Mouse (Mus musculus) CD4-positive, CD25-positive, alpha-beta regulatory T cell, adult 2 months (primary cell): ENCODE data around the gene Nfia.

ENCODE experiments used
- DNase-seq: peaks from one replicate; pipeline ENCODE4 v3.0.0-alpha.2; 2012; ENCODE audit warnings: low read depth, low spot score

The Nfia gene

GRCm38 (mm10) chr4:97772641-97773040 is at the start of gene Nfia:
Nfia (plus strand) TSS chr4:97772734.
- DNase-seq = peak; percentile 59

DNA sequence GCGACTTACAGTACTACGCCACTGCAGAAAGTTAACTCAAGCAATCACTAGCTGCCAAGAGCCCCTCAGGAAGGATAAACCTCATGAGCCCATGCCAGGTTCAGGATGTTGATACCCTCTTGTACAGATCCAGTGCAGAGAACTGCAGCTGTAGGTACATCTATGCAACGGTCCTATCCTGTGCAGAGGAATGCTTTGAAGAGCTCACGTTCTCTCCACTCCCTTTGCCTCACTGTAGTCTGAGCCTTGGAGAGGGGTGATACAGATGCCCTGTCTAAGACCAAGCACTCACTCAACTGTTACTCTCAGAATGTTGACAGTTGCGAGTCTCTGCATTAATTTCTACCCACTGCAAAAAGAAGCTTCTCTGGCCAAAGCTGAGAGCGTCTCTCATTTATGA is 49.2 kb upstream of the Nfia start:
- DNase-seq = no peak

GRCm38 (mm10) chr4:97728520-97728919 is 44.0 kb upstream of the Nfia start:
- DNase-seq = no peak

- no peak for DNase-seq
These were observed 42.5 kb upstream of the Nfia start for GRCm38 (mm10) chr4:97729999-97730398.

DNA sequence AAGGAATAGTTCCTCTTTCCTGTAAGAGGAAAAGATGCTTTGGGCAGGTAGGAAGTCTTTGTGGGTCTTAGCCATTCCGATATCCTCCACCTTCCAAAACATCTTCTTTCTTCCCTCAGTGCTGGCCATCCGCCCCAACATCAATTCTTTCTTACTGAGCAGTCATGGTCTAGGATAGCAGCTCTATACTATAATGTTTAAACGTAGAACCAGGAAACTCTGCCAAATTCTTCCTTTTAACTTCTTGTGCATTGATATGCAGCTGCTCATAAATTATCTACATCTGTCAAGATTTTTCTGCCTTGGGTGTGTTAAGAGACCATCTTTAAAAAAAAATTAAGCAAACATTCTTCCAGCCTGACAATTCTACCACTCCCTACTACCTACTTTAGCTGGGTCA is 42.1 kb upstream of the Nfia start:
- DNase-seq = no peak

DNA sequence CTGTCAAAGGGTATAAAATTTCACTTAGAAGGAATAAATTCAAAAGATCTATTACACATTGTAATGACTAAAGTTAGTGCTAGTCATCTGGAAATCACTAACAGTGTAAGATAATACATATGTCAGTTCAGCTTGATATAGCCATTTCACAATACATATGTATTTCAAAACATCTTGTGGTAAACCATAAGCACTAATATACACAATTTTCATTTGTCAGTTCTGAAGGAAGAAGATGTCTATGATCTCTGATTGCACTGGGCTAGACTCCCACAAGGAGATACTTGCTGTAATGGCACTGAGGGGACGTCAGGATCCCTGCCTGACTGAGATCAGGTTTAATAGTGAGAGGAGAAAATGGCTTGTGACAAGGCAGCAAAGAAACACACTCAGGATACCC is 39.1 kb upstream of the Nfia start:
- no peak for DNase-seq

DNA sequence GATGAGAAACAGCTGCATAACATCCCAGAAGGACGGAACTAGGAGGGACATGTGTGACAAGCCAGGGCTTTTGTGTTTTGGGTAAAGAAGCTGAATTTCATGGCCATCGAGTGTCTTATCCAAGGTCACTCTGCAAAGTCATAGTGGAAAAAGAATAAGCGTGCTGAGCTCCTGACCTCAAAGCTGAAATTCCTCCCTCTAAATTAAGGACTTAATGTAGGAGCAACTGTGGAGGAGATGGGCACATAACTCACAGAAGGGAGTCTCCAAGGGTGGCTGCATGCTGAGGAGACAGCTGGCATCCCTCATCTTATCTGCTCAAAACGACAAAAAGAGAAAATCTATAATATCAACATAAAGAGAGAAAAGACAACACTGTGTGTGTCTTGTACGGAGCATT is 28.6 kb upstream of the Nfia start:
- no peak for DNase-seq

GRCm38 (mm10) chr4:97745296-97746105 is 27.0 kb upstream of the Nfia start:
- DNase-seq = peak; percentile 83

DNA sequence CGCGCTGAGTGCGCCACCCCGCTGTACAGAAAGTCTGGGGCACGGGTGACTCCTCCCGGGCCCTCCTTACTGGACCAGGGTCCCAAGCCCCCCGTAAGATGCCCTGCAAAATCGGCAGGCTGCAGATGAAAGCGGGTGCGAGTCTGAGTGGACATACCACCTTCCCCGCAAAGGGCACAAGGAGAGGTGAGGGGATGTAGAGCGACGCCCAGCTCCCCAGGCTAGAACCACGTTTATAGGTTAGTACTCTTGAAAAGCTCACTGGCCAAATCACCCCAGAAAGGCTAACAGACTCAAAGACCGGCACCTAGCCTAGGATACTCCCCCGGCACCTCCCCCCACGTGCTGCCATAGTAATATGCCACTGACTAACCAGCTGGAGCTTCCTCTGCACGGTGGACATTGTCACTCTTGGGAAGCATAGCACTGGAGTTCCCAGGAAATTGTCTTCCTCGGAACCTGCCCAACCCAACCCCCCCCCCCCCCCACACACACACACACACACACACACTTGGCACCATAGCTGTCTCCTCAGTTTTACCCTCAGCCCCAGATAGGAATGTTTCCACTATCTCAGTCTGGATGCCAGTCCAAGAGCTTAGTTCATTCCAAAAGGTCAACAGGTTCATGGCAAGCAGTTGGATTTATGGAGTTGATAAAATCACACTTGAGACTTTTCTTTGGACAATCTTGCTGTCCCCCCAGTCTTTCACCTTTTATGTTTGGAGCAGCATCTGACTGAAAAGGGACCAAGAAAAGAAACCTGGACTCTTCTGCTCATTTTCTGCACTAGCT is 26.2 kb upstream of the Nfia start:
- DNase-seq = no peak

DNA sequence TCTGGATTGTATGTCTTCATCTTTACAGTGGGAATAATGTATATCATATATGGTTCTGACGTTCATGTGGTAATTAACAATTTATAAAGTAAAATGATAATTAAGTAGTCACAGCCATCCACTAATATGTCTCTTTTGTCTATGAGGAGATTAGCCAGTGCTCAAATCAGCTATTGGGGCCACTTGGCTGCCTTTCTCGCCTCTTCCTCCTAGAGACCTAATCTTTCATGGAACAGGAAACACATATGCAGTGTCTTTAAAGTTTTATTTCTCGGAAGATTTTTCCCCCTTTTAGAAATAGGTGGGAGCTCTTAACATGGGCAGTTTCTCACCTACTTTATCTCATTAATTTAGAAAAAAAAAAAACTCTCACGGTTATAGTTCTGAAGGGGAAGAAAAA is 22.1 kb upstream of the Nfia start:
- DNase-seq = no peak

GRCm38 (mm10) chr4:97751030-97751482 is 21.5 kb upstream of the Nfia start:
- DNase-seq = peak; percentile 93

DNA sequence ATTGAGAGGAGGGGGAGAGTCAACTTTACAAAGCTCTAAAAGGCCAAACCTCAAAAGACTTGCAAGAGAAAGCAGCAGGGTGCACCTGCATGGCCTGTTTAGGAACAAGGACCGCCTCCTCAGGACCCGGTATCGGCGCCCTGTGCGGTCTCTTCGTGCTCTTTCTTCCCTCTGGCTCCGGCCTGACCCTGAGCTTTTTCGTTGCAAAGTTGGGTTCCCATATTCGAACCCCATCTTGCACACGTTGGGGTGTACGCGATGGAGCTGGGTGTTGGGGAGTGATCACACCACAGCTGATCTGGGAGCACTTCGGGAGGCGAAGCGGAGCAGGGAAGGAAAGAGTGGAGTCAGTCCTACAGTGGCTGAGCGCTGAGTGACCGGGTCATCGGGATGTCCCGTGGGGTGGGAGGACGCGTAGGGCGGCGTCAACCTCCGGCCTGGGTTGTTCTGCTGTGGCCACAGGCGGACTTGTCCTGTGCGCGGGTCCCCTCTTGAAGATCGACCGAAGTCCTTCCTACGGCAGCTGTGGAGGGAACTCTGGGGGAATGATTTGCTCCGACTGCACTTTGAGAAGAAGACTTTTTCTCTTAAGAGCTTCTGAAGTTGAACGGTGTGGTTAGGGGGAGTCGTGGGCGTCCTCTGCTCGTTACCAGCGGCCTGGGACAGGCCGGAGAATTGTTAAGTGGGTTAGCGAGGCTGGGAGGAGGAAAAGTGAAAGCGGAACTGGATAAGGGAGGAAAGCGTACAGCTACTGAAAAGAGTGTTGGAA is 20.9 kb upstream of the Nfia start:
- peak; percentile 59 for DNase-seq

- no peak for DNase-seq
These were observed 20.1 kb upstream of the Nfia start for GRCm38 (mm10) chr4:97752276-97753010.

- DNase-seq = no peak
These were observed 19.0 kb upstream of the Nfia start for GRCm38 (mm10) chr4:97753521-97753920.

- no peak for DNase-seq
These were observed 18.3 kb upstream of the Nfia start for GRCm38 (mm10) chr4:97754241-97754640.

DNA sequence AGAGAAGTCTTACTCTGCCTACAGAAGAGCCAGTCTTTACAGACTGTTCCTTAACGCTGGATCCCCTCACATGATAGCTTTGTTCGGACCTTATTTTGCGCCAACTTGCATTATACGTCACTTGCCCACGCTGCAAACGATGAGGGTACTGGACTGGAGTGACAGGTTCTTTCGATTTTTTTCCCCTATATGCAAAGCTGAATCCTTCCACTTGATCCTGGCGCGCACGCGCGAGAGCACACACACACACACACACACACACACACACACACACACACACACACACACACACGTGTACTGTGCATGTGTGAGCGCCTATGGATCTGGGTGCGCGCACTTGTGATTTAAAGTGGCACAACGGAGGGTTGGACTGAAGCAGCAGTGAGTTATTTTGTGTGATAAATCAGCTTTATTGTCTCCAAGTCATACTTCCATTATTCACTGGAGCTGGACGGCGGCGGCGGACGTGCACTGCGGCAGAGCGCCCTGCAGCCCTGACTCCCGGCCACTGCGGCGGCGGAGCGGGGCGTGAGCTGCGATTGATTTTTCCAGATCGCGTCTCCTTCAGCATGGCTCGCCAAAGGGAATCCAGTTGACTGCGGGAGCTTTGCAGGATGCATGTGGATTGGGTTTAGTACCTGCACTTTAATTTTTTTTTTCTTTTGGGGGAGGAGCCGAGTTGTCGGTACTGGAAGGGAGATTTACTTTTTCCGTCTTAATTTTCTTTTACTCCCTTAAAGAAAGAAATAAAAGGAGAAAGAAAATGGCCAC is 15.1 kb upstream of the Nfia start:
- DNase-seq = peak; percentile 55

DNA sequence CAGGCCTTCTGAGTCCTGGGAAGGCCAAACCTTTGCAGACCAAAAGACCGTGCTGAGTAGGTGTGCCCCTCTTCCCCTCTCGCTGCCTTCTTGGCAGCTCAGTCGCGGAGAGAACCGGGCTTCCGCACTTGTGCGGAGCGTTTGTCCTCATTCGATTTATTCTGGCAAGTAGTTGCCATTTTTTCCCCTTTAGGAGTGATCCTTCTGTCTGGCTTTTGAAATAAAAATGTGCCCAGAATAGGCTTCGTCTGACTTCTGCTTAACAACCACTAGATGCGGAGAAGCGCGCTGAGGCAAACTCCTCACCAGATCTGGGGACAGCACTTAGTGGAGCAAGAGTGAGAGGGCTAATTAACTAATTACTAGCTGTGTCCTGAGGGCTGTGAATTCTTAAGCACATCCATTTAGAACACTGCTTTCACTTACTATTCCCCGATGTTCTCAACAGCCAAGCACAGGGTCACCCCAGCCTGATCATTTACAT is 14.5 kb upstream of the Nfia start:
- DNase-seq = peak; percentile 40

- DNase-seq = no peak
These were observed 13.9 kb upstream of the Nfia start for GRCm38 (mm10) chr4:97758661-97759060.

DNA sequence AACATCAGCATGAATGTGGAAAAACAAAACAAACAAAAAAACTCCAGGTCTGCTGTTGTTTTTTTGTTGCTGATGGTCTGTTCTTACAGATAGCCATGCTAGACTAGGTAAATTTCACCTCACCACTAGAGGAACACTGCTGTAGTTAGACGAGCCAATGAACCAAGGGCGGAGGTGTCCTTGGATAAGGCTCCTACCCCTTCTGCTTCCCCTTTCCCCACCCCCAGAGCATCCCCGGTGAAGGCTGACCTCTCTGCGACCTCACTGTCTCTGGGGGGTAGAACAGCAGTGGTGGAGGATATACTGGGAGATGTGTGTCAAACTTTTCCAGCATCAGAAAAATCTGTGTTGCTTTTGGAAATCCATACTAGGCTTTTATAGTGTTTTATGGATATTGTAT is 7.9 kb upstream of the Nfia start:
- DNase-seq = no peak

DNA sequence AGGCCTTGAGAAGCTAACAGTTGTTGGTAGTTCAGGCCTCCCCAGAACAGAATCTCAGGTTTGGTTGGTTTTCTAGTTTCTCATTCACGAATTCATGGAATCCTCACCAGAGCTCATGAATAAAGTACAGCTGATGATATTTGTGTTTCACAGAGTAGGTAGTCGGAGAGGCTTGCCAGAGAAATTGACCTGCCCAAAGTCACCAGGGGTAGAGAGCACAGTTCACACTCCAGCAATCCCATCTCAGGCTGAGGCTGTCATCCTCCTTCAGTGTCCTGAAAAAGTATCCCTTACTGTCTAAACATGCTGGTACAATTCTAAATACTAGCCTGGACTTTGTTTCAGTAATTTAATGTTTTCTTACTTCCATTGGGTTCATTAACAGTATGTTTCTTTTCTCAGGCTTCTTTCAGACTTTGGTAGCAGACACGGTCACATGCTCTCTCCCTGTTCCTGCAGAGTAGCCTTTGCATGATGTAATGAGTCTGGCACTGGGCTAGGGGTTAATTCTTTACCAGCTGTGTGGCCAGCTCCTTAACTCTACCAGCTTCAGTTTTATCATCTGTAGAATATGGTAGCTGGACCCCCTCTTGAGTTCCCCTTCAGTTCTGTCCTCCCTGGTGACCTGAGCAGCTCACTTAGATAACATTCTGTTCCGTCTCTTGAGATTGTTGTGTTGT is 7.1 kb upstream of the Nfia start:
- DNase-seq = no peak
